Mouse (Mus musculus) layer of hippocampus, adult 2 months (tissue): Measurements from ENCODE around the gene Prm1. TPM values are rescaled to one million over a fixed set of nuclear protein-coding genes. Genes with fewer than 3 reads are reported as not detected.

ENCODE experiments used
- DNase-seq, 2 experiments: peaks; one replicate each; pipeline ENCODE4 v3.0.0; 2022; ENCODE audit warnings: low spot score in 2 of 2
- H3K27ac ChIP-seq: fragments of 200-600 bp; 2 replicates; pipeline ENCODE4 v1.8.1; 2022
- H3K4me3 ChIP-seq: fragments of 200-600 bp; 2 replicates; pipeline ENCODE4 v1.8.1; 2022; ENCODE audit warnings: mild to moderate bottlenecking
- CTCF ChIP-seq: fragments of 200-600 bp; conservative IDR thresholded peaks from 2 replicates; pipeline ENCODE4 v1.8.1; 2022; ENCODE audit warnings: antibody characterized with exemption, mild to moderate bottlenecking, moderate library complexity
- total RNA-seq, 2 experiments: library from RNA; stranded (reverse); gene quantifications; 2 replicates each; pipeline ENCODE4 v1.2.3; 2021

Prm1 gene
- total RNA-seq, 2 experiments from 2014 or later, result not detected

DNA sequence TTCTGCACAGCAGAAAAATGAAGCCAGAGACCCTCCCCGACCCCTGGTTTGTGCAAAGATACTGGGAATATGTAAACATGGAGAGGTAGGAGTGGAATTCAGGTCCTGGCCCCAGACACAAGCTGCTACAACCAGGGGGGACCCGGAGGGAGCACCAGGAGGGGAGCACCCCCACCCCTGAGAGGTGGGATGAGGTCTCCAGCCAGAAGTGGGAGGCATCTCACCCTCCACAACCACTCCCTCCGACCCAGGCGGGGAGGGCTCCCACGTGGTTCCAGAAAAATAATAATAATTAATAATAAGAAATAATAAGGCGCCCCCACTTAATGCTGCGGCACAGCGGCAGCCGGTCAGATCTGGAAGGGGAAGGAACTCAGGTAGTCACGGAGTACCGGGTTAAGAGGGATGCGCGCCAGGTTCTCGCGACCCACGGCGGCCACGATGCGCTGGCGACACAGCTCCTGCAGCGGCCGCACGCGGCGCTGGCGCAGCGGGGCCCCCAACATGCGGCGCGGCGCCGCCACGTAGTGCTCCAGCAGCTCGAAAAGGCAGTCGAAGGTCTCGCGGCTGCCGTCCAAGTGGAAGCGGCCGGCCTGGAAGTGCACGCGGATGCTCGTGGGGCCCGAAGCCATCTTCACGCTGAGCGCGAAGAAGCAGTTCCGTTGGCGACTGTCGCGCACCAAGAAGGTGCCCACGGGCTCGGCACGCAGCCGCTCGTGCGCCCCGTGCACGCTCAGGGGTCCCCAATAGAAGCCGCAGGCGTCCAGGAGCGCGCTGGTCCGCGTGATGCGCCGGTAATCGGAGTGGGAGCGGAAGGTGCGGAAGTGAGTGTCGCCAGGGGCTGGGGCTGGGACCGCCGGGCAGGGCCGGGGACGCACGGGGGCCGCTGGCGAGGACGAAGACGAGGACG lies 21.5 kb downstream of the Prm1 start:
- TF ChIP-seq CTCF, result peak; percentile 42
- H3K27ac ChIP-seq, result peak overlapping the region; percentile 97
- DNase-seq, result peak in 1 of 2 experiments; percentile 17

DNA sequence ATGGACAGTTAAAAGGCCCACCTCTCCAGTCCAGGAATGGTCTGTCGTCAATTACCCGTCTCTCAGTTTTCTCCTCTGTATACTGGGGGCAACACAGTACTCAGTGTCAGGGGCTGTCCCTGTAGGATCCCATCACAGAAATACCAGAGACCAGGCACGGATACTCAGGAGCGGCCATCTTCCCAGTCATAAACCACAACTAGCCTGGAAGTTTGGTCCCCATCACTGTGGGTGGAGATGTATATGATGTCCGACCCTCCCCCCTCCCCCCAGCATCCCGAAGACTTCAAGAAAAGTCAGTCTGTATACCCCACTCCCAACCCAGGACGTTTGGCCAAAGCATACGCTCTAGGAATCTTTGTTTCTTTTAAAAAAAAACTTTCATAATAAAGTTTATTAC lies 22.2 kb downstream of the Prm1 start:
- Histone ChIP-seq H3K27ac (no peak overlapping the region), H3K4me3 (no peak overlapping the region)
- TF ChIP-seq CTCF, result no peak
- DNase-seq, result no peak

More for the DNA sequence above, 21.5 kb downstream of the Prm1 start:
- H3K4me3 ChIP-seq, result peak overlapping the region; percentile 86

DNA sequence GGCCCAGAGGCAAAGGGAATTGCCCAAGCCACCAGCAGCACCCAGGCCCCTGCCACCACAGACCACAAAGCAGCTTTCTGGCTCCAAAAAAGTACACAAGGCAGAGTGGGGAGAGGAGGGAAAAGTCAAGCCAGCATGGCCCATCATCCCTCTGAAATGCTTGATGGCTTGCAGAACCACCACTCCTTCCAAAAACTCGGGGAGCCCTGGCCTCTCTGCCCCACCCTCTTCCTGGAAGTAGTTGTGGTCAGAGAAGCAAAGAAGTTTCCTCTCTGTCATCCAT lies 22.5 kb downstream of the Prm1 start:
- Histone ChIP-seq H3K4me3 (no peak overlapping the region), H3K27ac (no peak overlapping the region)
- DNase-seq, result no peak
- TF ChIP-seq CTCF, result no peak

DNA sequence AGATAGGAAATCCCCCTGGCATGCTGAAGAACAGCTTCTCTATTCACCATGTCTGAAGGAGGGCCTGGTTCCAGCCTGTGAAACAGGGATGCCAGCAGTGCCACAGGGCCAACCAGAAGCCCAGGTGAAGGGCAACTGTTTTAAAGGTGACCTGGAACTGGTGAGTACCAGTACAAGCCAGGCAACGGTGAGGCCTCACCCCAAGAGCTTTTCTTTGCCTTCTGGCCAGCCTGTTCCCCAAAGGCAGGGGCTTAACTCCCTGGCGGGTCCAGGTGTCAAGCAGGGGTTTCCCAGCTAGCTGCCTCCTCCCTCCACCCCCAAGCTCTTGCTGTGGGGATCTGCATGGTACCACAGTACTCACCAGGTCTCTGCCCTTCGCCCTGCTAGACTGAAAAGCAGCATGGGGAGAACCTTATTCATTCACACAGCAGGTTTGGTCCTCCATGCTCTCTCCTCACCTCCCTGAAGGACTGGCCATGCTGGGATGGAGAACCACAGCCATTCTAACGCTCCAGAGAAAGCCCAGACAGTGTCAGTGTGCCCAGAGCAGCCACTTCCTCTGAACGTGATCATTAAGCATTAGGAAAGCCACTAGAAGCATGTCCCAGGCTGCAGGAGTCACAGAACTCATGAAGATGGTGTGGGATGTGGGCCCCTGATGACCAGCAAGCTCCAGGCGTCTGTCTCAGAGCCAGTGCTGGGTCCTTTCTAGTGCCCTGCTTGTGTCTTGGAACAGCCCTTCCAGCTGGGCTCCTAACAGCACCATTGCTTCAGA lies 23.1 kb downstream of the Prm1 start:
- TF ChIP-seq CTCF, result no peak

DNA sequence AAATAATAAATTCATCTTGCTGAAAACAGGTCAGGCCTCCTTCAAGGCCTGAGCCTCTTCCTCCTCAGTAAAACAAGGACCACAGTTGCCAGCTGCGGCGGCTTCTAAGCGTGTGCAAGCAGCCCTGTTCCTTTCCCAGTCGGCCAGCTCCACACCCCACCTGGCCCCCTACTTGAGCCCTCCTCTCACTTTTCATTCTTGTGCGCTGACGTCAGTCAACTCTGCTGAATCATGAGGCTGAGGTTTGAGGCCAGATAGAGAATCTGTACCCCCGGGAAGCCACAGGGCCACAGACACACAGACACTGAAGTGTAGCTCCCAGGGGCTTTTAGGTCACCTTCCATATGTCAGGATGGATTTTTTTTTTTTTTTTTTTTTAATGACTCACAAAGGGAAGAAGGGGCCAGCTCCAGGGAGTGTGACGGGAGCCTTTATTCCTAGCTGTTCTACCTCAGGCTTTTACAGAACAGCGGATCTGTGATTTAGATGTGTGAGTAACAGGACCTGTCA lies 23.7 kb downstream of the Prm1 start:
- DNase-seq, result no peak
- no peak for TF ChIP-seq CTCF
- Histone ChIP-seq H3K4me3 (no peak overlapping the region), H3K27ac (no peak overlapping the region)

More for the DNA sequence above, 23.1 kb downstream of the Prm1 start:
- DNase-seq, result no peak
- Histone ChIP-seq H3K27ac (no peak overlapping the region), H3K4me3 (no peak overlapping the region)

DNA sequence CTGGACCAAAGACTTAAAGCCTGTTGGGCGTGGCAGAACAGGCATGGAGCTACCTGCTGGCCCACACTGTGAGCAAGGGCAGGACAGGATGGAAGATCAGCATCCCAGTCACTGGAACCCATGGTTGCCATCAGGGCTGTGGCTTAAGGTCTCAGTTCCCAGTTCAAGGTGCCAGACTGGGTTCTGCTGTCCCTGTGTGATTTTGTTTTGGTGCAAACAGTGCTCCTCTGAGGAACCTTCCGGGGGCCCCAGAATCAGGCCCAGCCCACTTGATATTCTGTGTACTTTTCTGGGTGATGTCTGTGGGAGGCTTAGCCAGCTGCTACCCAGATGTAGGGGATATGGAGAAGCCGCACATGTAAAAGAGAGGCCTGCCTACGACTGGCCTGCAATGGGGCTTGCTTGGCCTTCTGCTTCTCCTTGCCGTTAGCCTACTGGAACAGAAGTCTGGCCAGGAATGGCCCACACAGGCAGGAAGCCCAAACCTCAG lies 25.0 kb downstream of the Prm1 start:
- H3K27ac ChIP-seq, result no peak overlapping the region
- DNase-seq, result no peak
- no peak overlapping the region for H3K4me3 ChIP-seq
- no peak for TF ChIP-seq CTCF

DNA sequence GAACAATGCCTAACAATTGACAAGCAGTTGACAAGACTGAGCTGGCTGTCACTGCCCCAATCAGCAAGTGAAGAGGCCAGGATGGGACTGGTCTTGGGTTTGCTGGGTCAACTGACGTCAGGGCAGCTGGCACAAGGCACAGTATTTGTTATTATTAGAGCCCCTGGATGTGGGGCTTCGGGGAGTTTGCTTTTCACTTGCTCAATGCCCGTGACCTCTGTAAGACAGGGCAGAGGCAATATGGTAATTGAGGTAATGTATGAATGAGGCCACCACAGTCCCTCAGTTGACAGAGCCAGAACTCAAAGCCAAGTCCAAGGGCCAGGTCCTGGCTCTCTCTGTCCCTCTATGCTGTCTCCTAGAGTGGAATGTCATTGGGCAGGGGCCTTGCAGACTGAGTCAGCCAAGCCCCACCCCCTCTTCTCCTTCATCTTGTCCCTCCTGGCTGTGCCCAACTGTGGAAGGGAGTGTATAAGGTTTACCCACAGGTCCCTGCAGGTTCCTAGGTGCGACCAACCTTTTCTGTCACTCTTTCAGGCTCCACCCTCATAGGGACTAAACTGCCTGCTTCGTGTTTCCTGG lies 28.0 kb downstream of the Prm1 start:
- TF ChIP-seq CTCF, result no peak
- DNase-seq, result no peak
- H3K4me3 ChIP-seq, result no peak overlapping the region
- no peak overlapping the region for H3K27ac ChIP-seq

DNA sequence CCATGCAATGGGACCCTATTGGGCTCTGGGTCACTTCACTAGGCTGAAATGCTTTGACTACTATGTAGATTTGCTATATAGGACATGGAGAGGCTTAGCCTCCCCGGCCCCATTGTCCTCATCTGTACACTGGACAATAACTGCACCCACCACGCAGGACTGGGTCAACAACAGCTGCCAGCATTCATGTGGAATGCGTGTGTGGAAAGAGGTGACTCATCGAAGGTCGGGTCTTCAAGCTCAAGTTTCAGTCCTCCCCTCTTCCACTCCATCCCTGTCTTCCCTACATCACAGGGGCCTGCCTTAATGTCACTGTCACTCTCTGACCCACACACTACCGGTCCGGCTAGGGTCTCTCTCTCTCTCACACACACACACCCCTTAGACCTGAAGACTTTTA lies 29.3 kb downstream of the Prm1 start:
- TF ChIP-seq CTCF, result no peak
- H3K27ac ChIP-seq, result no peak overlapping the region
- DNase-seq, result no peak
- no peak overlapping the region for H3K4me3 ChIP-seq

DNA sequence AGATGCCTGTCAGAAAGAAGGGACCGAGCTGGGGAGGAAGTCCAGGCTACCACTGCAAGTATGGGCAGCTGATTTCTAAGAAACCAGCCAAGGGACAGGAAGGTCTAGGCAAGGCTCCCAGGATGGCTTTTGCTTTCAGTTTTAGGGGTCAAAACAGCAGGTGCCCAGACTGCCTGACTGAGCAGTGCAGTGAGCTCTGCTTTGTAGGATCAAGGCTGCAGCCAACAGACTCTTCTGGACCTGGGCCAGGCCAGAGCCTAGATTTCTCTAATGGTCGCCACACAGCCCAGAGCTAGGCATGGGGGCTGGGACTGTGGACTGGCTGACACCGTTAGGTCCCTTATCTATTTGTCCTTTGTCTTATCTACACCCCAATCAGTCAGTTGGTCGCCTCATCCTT lies 30.9 kb downstream of the Prm1 start:
- Histone ChIP-seq H3K27ac (no peak overlapping the region), H3K4me3 (no peak overlapping the region)
- TF ChIP-seq CTCF, result no peak
- DNase-seq, result no peak

DNA sequence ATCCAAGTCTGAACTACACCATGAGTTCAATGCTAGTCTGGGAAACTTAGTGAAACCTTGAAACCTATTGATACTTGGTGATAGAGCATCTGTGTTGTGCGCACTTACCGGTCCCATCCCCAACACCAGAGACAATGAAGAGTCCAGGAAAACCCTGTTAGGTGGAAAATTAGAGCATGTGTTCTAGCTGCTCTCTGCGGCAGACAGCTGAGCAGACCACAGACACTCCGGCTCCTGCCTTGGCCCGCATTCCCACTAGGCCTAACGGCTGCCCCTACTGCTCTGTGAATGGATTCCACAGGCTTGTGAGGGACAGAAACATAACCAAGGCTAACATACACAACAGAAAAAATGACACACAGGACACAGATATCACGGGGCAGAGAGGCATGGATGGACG lies 32.1 kb downstream of the Prm1 start:
- no peak for DNase-seq
- Histone ChIP-seq H3K27ac (no peak overlapping the region), H3K4me3 (no peak overlapping the region)
- no peak for TF ChIP-seq CTCF

DNA sequence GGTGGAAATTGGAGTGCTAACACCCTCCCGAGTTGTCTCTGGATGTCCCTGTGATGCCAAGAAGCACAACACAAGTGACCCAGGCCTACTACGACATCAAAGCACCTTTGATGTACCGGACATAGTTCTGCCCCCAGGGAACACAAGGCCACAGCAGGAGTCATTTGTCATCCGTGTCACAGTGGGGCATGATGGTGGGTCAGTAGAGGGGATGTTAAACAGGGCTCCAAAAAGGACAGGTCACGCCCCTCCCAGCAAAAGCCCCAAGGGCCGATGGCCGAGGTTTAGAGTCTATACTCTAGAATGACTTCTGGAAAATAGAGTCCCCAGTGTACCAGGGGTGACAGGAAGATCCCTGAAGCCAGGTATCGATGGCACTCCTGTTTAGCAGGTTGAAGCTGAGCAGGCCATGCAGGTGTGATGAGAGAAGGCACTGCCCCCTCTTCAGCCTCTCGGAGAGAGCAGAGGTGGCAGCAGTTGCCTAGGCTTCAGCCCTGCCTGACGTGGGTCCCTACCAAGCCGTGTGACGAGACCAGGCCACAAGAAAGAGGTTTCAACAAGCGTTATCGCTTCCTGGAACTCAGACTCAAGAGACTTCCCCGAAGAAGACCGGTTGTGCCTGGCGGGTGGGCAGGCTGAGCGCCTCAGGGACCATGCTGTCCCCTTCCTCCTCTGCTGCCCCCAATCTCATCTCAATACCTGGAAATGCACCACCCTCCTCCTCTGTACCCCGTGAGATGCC lies 33.7 kb downstream of the Prm1 start:
- no peak overlapping the region for H3K4me3 ChIP-seq
- no peak for TF ChIP-seq CTCF
- DNase-seq, result no peak
- H3K27ac ChIP-seq, result no peak overlapping the region

DNA sequence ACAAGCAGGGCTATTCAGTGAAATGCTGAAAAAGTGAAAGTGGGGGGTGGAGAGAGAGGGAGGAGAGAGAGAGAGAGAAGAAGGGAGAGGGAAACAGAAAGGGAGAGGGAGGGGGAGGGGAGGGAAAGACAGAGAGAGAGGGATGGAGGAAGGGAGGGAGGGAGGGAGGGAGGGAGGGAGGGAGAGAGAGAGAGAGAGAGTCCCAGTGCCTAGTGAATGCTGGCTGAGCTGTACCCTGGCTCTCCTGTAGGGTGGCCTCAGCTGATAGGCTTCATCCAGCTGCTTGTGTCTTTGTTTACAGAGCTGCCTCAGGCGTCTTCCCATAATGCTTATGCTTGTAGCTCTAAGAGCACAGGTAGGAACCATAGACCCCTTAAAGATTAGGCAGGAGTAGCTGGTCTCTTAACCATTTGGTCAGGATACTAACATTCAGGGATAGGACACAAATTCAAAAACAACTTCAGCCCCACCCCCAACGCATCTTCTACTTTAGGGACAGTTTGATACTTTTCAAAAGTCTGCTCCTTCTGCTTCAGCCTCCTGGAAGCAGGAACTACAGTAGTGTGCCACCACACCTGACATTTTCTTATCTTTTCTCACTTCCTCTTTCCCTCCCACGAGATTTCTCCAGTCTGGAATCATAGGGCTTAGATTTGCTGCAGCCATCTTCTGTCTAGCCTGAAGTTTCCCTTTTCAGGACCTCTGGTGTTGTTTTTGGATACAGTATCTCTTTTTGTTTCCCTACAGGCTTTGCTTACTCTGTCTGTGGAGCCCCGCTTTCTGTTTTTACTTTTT lies 34.9 kb downstream of the Prm1 start:
- DNase-seq, result no peak
- H3K4me3 ChIP-seq, result no peak overlapping the region
- H3K27ac ChIP-seq, result no peak overlapping the region
- TF ChIP-seq CTCF, result peak; percentile 38
